Mouse (Mus musculus): ENCODE results near the gene Btbd9.

Gene Btbd9

GRCm38 (mm10) chr17:30212647-30213046 is 363.6 kb downstream of the Btbd9 start:
- no peak for DNase-seq (ENCODE audit: extremely low read depth, low read depth)

DNA sequence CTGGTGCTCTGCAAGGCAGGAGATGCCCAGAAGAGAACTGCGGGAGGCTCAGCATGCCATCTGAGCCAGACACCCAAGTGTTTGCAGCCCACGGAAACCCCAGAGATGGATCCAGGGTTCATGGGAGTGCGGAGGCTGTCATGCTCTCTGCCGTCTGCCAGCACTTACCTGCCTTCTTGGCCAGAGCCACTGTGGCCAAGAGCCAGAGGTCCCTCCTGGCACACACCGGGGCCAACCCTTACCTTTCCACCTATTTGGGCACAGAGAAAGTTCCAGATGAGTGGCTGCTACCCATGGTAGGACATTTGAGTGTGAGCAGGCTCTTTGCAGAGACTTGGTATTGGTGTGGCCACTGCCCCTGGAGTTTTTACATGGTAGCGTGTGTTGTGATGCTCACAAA is 365.4 kb downstream of the Btbd9 start:
- DNase-seq (ENCODE audit: extremely low read depth, low read depth) = no peak

DNA sequence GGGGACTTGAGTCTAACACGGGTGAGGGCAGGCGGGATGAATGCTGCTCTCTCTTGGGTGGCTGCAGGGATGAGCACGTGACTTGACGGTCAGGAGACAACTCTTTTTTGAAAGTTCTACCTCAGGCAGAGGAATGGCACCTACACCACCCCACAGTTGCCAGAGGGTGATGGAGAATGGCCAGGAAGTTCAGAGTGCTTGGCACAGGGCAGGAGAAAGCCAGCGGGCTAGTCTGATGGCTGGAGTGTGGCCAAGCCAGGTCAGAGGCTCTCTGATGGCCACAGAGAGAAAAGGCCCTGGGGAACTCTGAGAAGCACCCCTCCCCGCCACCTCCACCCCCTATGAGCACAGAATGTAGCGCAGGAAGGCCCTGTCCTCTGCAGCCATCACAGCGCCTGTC is 366.0 kb downstream of the Btbd9 start:
- DNase-seq (ENCODE audit: extremely low read depth, low read depth) = no peak

DNA sequence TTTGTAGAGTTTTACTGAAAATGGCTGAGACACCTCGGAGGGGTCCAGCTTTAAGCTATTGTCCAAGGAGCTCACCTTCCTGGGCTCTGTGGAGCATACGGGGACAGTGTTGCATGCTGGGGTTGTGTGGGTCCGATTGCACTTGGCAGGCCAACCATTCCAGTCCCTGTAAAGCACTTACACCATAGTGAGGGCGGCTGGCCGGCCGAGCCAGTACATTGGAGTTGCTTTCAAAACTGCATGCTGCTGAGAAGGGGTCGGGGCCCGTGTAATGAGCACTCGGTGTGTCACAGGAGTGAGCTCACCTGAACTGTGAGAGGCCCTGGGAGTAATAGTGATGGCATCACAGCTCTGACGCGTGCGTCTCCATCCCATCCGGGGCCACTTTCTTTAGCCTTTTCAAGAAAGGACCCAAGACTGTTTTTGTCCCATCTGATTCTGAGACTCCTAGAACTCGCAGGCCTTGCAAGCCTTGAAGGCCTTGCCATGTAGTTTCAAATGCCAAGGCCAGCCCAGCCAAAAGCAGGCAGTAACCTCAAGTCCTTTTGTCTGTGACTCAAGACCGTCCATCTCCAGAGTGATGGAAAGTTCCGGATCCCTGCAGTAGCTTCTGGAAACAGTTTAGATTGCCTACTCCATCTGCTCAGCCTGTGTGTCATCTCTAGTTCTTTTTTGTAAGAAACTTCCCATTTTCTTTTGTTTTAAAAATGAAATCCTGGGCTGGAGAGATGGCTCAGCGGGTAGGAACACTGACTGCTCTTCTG is 371.0 kb downstream of the Btbd9 start:
- DNase-seq (ENCODE audit: extremely low read depth, low read depth) = no peak

DNA sequence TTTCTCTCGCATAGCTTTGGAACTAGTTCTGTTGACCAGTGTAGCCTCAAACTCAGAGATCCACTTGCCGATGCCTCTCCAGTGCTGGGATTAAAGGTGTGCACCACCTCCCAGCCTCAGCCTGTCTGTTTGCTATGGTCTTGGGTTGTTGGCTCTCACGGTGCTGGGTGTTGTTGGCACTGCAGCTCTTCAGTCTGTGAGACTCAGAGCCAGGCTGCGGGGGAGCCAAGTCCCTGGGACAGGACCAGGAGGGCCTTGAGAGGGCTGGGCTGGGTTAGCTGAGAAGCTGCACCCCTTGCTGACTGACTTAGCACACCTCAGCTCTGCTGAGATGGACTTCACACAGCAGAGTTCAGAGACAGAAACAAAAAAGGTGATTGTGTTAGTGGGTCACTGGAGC is 376.0 kb downstream of the Btbd9 start:
- DNase-seq (ENCODE audit: extremely low read depth, low read depth) = no peak

DNA sequence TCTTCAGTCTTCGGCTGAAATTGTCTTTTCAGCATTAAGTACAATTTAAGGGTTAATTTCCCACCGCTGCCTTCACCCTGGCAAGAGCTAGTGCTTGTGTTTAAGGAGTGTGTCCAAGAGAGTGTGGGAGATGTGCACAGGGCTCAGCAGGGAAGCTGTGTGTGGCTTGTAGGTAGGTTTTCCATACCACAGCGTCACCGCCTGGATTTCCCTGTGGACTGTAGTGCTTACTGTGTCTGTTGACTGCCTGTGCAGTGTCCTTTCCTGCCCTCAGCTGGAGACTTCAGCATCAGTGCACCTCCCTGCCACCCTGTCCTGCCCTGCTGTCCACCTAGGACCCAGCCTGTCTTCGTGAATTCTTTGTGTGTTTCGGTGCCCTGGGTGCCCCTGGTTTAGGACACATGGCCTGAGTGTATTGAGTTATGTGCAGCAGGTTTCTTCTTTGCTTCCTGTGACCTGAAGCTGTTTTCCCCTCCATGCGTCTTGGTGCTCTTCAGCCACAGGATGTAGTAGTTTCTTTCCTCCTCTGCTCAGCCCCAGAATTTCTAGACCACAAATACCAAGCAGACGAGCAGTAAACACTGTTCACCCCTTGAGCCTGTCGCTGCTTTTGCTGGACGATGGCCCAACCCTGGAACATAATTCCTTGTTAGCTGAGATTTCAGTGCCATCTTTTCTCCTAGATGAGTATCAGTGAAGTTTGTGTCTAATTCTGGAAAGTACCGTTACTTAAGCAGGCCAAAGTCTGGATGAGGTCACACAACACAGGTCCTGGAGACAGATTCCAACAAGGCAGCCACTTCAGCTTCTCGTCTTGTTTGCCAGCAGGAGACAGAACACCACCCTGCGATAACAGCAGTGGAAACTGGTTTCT is 376.7 kb downstream of the Btbd9 start:
- DNase-seq (ENCODE audit: extremely low read depth, low read depth) = no peak

DNA sequence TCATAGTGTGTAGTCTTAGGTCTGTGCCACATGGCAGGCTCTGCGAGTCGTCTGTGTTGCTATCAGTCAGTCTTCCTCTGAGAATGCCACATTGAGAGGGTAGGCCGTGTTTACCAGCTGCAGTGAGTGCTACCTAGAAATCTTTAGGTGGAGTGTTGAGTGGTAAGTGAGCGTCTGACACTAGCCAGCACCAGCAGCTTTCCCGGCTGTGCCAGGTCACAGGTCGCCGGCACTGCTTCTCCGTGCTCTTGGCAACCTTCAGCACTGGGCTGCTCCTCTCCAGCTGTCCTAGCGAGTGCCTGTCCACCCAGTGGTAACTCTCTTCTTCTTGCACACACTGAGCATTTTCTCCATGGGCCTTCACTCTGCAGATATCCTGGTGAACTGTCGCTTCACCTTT is 377.9 kb downstream of the Btbd9 start:
- DNase-seq (ENCODE audit: extremely low read depth, low read depth) = no peak

DNA sequence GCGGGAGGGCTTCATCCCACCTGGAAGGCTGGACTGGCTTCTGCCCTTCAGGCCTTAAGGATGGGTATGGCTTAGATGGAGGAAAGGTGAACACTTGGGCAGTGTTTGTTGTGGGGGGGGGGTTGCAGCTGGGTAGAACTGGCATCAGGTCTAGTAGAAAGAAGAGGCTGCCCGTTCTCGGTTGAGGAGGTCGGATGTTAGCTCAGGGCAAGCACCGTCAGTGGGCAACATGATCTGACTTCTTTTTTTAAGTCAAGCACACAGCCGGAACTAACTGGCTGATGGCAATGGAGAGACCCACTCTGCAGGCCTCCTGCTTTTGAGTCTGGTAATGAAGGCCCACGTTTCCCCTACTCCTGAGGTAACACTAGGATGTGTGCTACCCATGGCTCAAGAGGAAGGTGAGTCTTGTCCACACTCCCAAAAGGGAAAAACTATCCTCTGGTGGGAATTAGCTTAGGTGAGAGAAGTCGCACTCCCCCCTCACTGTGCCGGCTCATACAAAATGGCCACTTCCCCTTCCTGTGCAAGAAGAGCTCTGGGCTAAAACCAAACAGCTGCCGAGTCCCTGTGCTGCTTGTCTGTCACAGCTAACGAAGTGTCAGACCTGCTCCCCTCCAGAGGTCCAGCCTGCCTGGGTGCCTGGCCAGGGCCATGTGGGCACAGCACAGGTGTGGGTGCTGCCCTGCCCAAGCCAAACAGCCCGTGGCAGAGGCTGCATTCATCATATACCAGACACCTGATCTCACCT is 378.8 kb downstream of the Btbd9 start:
- no peak for DNase-seq (ENCODE audit: extremely low read depth, low read depth)

DNA sequence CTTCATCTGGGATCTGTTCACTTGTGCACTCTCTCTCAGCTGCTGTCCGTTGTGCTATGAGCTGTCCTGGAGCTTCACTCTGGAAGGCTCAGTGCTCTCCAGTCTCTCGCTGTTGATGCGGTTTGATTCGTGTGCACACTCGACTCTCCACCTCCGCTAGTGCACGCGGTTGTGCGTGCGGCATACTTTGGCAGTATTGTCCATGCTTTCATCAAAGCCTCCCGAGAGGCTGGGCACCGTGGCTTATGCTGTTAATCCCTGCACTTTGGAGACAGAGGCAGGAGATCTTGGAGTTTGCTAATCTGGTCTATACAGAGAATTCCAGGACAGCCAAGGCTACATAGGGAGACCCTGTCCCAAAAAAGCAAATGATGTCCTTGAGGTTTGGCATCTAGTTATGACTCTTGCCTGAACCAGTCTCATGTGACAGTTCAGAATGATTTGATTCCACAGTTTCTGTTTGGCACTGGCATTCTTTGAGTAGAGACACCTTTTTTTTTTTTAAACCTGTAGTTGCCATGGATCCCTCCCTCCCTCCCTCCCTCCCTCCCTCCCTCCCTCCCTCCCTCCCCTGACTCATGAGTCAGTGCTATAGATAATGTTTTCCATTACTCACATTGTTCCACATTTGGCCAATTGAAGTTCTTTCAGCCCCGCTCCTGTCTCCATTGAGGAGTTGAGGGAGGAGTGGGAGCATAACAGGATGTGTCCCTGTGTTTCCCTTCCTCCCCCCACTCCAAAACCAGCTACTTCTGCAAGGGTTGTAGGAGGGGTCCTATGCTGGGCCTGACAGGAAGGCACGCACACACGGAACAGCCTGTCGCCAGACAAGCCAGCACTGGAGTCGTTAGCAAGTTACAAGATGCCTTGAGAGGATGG is 379.6 kb downstream of the Btbd9 start:
- no peak for DNase-seq (ENCODE audit: extremely low read depth, low read depth)

DNA sequence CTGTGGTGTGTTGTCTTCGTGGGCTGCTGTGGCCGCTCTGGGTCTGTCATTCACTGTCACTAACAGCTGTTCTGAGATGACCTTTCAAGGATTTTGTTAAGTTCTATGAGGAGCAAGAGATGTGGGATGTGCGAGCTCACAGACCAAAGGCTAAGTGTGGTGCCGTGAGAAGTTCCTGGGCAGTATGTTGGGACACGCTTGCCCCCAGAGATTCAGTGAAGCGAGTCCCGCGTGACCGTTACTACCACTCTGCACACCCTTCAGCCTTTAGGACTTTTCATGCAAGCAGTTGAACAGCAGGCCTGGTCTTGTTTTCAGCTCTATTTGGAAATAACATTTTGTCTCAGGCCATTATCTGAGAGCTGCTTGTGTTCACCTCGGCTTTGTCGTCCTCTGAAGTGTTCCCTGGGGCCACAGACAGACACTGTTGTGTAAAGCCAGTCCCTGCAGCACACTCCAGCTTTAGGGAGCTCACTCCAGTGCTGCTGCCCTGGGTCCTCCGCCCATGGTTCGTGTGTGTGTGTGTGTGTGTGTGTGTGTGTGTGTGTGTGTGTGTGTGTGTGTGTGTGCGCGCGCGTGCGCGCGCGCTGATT is 380.6 kb downstream of the Btbd9 start:
- DNase-seq (ENCODE audit: extremely low read depth, low read depth) = no peak

DNA sequence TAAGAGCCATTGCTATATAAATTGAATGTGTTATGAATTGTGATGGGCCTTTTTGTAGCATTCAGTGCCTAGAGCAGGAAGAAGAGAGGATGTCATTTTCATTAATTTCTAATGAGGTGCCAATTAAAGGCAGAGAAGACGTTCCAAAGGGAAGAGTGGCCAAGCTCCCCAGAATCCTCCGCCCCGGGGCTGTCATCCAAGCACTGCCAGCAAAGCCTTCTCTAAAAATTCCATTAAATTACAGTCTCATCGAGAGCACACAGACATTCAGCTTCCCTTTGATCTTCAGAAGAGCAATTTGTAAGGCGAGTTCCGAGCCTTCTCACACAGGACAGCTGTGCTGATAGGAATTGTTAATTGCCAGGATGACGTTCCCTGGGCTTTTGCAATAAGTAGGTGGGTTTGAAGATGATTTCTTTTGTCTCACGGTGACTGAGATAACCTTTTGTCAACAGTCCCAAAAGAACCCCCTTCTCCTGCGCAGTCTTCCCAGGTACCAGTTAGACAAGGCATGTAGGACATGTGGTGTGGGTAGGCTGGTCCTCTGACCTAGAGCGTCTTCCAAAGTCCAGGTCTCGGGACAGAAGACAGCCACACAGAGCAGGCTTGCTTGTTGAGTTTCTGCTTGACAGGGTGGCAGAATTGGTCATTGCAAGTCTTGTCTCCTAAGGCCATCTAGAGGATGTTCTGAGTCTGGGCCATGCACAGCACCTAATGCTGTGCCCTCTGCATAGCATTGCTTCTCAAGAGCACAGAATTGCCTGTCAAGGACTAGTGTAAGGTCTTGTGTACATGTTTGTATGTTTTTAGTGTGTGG is 381.5 kb downstream of the Btbd9 start:
- no peak for DNase-seq (ENCODE audit: extremely low read depth, low read depth)

GRCm38 (mm10) chr17:30194091-30194490 is 382.2 kb downstream of the Btbd9 start:
- no peak for DNase-seq (ENCODE audit: extremely low read depth, low read depth)

GRCm38 (mm10) chr17:30193615-30194014 is 382.7 kb downstream of the Btbd9 start:
- no peak for DNase-seq (ENCODE audit: extremely low read depth, low read depth)

DNA sequence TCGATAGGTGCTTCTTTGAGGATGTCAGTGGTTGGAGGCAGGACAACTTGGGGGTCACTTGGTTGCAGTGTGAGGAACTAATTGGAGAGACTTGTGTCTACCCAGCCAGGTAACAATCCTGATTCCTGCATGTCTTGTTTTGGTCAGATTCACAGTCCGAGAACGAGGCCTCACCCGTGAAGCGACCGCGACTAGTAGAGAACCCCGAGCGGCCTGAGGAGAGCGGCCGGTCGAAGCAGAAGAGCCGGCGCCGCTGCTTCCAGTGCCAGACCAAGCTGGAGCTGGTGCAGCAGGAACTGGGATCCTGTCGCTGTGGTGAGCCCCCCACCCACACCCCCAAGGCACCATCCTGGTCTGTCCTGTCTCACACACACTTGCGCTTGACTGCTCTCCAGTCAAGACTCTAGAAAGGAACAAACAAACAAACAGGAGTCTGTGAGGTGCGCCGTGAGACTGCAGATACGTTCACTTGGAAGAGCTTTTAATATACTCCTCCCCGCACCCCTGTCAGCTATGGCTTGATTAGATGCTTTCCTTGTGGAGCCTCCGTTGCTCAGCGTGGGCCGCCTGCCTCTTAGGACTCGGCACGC is 383.8 kb downstream of the Btbd9 start:
- no peak for DNase-seq (ENCODE audit: extremely low read depth, low read depth)

DNA sequence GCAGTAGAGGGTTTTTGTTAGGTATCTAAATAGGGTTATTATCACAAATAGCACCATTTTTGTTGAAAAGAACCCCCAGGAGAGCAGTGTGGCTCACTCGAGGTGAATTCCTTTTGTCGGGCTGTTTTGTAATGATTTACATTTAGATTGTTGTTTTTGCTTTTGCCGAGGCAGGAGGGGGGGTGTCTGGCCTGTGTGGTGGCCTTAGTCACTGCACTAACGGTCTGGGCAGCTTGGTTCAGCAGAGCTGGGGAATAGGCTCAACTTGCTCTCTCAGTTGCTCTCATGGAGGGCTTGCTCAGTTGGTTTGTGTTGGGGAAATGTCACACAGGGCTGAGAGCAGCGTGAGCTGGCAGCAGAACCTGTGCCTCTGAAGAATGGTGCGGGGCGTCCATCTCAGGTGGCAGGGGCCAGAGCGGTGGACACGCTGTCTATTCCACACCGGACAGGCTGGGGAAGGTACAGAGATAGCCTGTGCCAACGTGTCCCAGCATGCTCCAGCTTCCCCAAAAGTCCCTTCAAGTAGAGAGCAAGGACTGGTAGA is 385.1 kb downstream of the Btbd9 start:
- no peak for DNase-seq (ENCODE audit: extremely low read depth, low read depth)

DNA sequence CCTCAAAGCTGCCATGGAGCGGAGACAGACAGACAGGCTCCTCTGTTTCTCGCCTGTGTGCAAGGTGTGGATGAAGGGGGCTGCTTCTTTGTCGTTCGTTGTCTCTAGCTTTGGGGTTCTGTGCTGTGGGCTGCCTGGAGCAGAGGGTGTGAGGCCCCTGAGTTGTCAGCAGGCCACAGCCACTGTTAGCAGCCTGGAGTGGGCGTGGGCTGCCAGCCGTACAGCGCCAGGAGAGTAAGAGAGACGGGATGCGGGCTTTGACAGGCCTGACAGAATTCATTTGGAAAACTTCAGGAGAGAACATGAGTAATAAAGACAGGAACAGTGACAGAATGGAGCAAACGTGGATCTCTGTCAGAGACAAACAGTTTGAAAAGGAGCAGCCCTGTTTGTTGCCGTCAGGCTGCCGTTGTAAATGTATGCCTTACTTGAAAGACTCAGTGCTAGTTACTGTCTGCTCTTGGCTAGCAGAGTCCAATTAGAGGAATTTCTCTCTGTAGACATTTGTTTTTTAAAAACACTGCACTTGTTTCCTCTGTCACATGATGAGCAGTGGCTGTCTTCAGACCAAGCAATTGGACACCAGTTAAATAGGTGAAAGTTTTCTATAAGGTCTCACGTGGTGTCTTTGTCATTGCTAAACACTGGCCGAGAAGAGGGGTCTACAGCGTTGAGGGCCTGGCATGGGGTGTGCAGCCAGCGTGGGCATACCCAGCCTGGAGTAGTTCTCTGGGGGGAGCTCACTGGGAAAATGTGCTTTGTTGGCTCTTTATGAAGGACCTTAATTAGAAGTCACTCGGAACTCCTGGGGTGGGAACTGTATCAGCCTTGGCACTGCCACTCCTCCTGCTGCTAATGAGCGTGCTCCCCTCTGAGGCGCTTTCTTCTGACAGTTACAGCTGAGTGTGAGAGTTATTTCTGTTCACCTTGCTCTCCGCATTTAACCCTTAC is 388.0 kb downstream of the Btbd9 start:
- no peak for DNase-seq (ENCODE audit: extremely low read depth, low read depth)

GRCm38 (mm10) chr17:30187581-30187980 is 388.7 kb downstream of the Btbd9 start:
- no peak for DNase-seq (ENCODE audit: extremely low read depth, low read depth)

DNA sequence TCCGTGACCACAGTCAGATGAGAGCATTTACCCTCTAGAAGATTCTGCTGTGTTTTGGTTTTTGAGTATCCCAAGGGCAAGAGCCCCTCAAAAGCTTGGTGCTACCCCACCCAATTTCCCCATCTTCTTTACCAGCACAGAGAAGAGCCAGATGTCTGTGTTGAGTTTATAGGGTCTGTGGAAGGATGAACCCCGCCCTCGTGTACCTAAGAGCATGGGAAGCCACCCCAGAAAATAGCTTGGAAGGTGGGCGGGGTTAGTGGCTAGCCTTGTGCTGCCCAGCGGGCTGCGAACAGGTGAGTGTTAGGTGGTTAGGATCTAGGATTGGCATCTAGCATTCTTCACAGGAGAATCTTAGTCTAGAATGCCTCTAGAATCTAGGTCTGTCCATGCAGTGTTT is 389.1 kb downstream of the Btbd9 start:
- no peak for DNase-seq (ENCODE audit: extremely low read depth, low read depth)

All from MEL-GATA-1-ER (cell line).